Mouse (Mus musculus): ENCODE data around the gene Prrt2.

The Prrt2 gene

DNA sequence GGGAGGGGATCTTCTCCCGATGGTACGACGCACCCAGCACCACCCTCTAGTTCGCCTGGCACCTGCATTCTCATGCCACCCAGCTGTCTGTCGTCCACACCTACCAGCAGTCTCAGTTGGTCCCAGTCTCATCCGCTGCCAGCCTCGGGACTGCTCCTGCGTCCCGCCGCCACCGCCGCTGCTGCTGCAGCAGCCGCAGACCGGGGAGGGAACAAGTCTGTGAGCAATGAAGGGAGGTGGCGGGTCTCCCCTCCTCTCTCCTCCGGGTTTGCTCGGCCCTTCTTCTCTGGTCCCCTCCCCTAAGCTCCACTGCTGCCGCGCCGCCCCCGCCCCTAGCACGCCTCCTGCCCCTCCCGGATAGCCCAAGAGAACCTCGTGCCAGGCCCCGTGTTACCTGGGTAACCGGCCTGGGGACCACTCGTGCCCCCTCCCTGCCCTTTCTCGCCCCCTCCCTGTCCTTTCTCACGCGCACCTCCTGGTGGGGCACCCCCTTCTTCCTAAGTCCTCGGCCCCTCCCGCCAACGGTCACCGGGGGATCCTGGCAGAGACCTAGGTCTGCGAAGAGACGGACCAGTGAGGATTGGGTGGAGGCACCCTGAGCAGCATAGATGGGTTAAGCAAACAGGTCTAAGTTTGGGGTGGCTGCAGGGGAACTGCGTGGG lies at the start of gene Prrt2, which contains the start of gene Gm42742:
Gene Prrt2 (minus strand): TSS at position 311 of the 662 bp plus-strand sequence.
Gene Gm42742 (minus strand): TSS at position 197 of the 662 bp plus-strand sequence.
- DNase-seq (ENCODE audit: low read depth, low spot score) = peak; percentile 91

DNA sequence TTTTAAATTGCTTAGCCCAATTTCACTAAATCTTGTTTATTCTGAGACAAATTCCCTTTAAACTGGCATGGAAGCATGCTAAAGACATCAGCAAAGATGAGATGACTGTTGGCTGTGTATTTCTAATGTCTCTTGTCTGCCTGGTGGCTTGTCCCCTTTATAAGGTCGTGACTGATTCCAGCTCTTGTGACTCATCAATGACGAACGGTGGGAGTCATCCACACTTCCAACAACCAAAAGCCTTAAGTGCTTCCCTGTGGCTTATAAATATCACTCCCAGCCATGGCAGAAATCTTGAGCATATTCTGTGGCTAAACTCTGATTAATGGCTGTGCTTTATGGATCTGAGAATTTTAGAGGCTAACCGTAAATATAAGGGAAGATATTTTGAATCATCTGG lies 45.3 kb upstream of the Prrt2 start:
- peak; percentile 57 for DNase-seq (ENCODE audit: low read depth, low spot score)

DNA sequence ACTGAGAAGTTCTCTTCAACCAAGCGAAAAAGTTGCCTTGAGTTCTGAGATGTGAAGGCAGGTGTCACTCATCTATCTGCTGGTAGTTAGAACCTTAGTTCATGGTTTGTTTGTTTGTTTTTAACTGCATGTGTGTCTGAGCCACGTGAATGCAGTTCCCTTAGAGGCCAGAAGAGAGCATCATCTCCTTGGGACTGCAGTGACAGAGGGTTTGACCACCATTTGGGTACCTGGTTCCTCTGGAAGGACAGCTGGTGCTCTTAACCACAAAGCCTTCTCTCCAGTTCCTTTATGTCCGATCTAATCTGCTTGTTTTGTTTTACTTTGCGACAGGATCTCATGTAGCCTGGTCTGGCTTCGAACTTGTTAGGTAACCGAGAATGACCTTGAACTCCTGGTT lies 44.5 kb upstream of the Prrt2 start:
- no peak for DNase-seq (ENCODE audit: low read depth, low spot score)

DNA sequence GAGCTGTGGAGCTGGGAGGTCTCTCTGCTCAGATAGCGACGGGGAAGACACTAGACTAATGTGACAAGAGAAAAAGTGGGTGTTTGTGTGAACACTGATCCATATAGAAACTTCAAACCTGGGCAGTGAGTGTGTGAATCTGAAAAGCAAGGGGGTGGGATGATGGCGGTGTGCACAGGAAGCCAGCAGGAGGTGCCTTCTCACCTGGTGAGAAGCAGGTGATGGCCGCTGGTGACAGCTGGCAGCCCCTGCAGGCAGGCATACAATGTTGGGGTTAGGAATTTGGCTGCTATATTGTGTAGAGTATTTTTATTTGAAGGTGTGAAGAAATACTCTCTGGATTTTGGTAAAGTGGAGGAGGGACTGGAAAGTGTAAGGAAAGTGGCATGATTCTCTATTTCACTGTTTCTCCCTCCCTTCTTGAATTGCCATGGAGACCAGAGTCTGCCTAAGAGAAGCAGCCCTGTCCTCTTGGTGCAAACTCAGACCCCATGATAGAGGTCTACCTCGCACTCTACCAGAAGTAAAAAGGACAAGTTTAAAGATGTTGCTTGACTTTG lies 34.1 kb upstream of the Prrt2 start:
- DNase-seq (ENCODE audit: low read depth, low spot score) = peak; percentile 62

DNA sequence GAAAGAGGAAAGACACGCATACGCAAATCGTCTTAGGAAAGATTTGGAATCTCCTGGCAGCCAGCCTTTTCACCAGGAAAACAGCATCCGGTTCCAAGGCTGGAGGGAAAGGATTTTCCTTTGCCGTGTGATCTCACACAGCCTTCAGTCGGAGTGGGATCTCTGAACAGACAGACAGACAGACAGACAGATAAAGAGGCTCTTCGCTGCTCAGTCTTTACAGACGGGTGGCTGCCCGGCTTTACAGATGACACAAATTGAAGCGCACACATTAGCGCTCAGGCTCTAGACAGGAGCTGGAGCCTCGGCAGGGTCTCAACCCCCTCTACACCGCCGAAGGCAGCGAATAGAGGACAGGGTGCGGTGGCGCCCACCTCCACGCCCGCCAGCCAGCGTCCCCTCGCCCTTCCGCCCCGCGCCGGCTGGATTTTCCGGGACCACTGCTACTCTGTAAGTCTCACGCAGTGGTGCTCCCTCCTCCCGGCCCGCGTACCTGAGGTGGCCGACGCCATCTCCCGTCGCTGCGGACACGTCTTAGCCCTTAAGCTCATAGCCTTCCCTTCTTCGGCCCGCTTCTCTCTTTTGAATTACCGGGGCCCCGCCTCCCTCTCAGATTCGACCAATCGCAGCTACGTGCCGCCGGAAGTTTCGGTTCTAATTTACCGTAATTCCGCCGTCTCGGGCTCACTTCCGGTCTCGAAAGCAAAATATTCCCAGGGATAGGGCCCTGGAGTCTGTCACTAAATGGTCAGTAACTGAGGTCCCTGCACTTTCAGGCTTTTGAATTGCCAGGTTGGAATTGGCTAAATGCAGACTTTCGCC lies 21.1 kb upstream of the Prrt2 start, which contains the start of gene Kif22:
Gene Kif22 (minus strand): TSS at position 621 of the 822 bp plus-strand sequence.
- peak; percentile 94 for DNase-seq (ENCODE audit: low read depth, low spot score)

DNA sequence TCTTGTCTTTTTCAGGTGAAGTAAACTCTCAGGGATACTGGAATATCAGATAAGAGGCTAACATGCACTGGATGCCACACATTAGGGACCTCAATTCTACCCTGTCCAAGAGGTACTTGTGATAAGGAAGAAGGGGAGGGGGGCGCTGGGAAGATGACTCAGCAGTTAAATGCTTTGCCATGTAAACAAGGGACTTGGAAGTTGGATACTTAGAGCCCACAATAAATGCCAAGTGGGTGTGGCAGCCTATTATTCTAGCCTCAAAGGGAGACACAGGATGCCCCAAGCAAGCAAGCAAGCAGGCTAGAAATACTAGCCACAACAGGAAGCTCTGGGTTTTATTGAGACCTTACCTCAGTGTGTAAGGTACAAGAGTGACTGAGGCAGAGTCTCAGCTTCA lies 10.2 kb upstream of the Prrt2 start:
- DNase-seq (ENCODE audit: low read depth, low spot score) = no peak

DNA sequence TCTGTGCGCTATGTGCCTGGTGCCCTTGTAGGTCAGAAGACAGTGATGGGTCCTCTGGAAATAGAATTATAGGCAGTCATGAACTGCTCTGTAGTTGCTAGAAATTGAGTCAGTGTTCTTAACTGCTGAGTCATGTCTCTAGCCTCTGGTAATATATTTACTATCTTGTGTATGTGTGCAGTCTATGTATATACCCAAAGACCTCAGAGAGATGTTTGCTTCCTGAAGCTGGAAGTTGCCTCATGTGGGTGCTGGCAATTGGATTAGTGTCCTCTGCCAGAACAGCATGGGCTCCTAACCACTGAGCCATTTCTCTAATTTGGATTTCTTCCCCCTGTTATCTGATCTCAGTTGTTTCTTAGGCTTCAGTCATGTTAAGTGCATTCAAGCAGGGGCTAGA lies 9.2 kb upstream of the Prrt2 start:
- DNase-seq (ENCODE audit: low read depth, low spot score) = no peak

DNA sequence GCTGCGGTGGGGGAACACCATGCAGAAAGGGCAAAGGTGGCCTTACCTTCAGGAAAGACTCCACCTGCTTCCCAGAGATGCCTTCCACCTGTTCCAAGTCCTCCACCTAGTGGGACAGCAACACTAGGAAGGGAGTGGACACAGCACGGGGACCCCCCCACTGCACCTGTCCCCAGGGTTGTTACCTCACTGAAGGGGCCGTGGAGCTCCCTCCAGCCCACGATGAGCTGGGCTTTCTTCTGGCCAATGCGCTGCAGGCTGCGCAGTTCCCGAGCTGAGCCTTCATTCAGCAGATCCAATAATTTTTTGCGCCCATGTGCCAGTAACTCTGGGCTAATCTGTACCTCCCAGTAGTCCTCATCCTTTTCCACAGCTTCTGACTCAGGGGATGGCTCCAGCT lies 6.9 kb upstream of the Prrt2 start:
- peak; percentile 61 for DNase-seq (ENCODE audit: low read depth, low spot score)

DNA sequence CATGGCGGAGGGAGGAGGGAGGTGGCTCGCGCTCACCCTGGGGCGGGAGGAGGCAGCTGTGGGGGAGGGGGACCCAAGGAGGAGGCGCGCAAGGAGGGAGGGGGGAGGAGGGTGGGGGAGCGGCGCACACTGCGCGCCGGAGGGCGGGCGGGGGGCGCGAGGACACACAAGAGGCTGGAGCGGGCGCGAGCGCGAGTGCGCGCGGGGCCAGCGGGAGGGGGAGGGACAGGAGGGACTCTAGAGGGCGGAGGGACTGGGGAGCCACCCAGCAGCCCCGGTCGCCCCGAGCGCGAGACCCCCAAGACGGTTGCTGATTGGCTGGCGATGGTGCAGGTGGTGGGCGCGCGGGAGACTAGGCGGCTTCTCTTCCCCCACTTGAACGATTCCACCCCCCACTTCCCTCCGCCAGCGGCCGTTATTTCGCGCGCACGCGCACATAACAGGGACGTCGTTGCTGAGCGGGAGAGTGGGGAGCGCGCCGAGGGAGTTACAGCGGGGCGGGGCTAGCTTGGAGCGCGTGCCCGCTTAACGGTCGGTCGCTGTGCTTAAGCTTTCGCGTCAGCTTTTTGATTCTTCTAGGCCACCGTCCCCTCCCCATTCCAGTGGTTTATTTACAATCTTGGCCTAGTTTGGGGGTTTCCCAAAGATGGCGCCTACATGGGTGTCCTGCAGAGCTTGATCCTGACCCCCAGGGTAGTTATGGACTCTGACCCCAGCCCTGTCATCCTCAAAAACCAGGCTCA lies 6.1 kb upstream of the Prrt2 start, which contains the start of gene Maz:
Gene Maz (minus strand): TSS at position 54 of the 743 bp plus-strand sequence.
- DNase-seq (ENCODE audit: low read depth, low spot score) = peak; percentile 100

DNA sequence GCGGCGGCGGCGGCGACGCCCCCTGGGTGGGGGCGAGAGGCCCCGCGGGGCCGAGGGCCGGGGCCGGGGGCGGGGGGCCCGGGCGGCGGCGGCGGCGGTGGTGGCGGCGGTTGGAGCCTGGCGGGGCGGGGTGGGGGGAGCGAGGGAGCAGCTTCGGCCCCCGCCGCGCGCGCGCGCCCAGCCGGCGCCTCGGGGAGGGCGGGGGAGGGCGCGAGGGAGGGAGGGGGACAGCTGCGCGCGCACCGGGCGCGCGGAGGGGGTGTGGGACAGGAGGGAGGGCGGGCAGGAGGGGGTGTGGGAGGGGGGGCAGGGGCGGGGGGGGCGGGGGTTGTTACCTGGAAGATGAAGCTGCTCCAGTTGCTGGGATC lies 5.6 kb upstream of the Prrt2 start:
- no peak for DNase-seq (ENCODE audit: low read depth, low spot score)

DNA sequence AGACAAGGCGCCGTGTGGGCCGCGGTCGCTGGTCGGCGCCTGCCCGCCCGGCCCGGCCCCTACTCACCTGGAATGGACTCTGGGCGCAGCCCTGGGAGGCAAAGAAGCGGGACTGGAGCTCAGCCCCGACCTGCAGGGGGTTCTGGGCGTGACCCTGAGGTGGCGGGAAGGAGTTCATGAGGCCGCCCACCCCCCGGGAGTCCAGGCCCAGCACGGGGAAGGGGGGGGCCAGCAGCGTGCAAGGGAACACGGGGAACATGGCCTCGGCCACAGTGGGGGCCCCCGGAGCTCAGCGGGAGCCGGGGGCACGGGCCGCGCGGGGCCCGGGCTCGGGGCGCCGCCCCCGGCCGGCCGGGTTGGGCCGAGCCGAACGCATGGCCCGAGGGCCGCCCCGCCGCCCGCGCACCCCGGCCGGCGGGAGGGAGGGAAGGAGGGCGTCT lies 5.2 kb upstream of the Prrt2 start:
- peak; percentile 69 for DNase-seq (ENCODE audit: low read depth, low spot score)

DNA sequence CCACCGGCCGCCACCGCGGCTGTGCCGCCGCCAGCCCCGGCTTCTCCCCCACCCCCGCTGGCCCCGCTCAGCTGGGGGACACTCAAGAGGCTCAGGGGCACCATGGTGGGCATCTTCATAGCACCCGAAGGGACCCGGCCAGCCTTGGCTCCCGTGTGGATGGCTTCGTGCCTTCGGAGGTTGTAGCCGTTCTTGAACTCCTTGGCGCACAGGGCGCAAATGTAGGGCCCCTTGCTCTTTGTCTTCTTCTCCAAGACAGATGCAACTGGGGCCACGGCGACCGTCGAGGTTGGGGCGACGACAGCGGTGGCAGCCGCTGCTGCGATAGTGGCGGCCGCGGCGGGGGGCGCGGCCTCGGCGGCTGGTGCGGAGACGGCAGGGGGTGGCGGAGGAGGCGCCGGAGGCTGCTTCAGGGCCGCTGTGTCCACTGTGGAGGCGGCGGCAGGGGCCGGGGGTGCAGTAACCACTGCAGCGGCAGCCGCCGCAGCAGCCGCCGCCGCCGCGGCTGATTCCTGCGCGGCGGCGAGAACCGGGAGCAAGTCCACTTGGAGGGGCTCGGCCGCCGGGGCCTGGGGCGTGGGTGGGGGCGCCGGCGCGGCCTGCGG lies 4.6 kb upstream of the Prrt2 start:
- DNase-seq (ENCODE audit: low read depth, low spot score) = peak; percentile 45

DNA sequence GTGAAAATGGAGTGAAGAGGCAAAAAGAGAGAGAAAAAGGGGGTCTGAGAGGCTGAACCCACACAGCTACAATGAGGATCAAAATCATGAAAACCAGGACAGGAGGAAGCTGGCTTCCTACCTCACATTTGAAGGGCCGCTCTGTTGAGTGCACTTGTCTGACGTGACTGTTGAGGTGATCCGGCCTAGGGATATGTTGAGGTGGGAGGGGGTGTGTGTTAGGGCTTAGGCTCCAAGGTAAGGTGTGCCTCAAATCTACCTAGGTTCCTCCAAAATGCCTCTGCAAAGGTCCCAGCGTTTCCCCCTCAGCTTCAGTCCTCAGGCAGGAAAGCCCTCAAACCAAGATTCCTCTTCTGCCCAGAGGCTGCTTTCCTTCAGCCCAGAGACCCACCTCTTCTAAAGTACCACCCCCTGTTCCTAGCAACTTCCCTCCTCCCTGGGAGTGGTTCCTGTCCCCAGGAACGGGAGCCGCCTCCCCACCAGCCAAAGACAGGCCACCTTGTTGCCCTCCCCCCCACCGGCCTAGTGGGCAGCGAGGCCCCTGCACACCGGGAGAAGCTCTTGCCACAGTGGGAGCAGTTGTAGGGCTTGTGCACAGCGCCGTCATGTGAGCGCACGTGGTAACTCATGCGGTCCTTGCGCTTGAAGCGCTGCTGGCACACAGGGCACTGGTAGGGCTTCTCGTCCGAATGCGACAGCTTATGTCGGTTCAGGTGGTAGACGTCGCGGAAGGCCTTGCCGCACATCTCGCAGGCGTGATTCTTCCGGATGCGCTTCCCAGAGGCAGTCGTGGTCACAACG lies 3.9 kb upstream of the Prrt2 start:
- DNase-seq (ENCODE audit: low read depth, low spot score) = peak; percentile 97

DNA sequence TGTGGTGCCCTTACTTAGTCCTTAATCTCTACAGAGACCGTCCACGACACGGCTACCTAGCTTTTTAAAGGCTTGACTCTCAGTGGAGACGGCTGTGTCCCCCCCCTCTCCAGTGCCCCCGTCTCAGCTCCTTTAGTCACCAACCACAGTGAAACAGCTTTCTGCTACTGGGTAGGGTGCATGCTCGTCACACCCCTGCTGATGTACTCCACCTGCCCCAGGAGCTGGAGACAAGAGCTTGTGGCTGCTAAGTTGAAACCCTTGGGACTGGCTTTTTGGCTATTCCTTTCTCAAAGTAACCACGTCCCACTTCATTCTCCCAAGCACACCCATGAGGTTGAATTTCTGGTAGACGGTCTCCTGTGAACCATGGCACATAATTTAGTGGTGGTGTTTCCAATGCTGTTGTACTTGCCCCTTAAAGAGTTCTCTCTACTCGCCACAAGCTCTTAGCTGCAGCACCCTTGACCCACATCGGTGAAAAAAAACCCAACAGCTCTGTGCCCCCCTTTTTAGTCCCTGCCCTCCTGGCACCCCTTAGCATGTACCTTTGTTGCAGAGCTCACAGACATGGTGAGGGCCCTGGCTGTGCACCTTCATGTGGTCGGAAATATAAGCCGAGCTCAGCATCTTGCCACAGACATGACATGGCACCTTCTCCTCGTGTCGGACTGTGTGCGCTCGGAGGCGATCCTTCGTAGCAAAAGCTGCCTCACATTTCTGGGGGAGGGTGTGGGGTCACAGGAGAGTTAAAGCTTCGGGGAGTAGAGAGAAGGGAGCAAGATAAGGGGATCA lies 3.1 kb upstream of the Prrt2 start:
- peak; percentile 57 for DNase-seq (ENCODE audit: low read depth, low spot score)

DNA sequence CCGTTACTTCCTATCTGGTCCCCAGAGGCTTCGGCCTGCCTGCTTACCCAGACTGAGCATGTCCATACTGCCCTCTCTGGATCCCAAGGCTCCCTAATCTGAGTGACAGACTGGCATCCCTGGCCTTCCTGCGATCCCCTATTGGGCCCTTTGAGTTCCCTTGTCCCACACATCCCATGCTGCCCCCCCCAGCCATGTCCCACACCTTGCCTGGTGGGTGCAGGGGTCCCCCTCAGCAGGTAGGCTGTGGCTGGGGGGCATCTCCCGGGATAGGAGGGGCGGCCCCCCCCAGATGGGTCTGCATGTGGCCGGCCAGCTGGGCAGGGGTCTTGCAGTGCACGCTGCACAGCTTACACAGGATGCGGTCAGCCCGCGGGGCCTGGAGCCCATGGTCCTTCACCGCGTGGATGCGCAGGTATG lies 2.3 kb upstream of the Prrt2 start:
- no peak for DNase-seq (ENCODE audit: low read depth, low spot score)

DNA sequence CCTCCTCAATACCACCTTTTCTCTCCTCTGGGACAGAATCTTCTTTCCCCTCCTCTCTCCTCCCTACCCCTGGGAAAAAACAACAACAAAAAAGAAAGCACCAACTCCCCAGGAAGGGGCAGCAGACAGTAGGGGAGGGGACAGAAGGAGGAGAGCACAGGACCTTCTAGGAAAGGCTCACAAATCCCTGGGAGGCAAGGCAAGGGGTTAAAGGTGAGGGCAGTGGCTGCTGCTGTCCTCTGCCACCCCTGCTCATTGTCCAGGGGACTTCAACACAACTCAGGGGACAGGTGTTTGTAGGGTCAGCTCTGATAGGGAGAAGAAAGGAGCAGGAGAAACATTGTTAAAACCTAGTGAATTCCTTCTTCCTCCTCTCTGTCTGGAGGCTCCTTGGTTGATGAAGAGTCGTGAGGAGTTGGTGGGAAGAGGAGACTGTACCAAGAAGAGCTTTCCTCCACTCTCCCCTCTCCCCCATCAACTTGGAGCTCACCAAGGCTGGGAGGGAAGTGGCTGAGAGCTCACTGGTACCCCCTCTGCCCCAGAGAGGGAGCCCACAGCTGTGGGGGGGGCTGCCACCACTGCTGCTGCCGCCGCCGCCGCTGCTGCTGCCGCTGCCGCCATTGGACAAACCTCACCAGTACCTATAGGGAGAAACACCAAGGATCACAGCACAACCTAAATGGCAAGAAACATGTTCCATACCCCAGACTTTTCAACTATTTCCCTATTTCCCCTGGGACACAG lies 1.7 kb upstream of the Prrt2 start:
- DNase-seq (ENCODE audit: low read depth, low spot score) = no peak

DNA sequence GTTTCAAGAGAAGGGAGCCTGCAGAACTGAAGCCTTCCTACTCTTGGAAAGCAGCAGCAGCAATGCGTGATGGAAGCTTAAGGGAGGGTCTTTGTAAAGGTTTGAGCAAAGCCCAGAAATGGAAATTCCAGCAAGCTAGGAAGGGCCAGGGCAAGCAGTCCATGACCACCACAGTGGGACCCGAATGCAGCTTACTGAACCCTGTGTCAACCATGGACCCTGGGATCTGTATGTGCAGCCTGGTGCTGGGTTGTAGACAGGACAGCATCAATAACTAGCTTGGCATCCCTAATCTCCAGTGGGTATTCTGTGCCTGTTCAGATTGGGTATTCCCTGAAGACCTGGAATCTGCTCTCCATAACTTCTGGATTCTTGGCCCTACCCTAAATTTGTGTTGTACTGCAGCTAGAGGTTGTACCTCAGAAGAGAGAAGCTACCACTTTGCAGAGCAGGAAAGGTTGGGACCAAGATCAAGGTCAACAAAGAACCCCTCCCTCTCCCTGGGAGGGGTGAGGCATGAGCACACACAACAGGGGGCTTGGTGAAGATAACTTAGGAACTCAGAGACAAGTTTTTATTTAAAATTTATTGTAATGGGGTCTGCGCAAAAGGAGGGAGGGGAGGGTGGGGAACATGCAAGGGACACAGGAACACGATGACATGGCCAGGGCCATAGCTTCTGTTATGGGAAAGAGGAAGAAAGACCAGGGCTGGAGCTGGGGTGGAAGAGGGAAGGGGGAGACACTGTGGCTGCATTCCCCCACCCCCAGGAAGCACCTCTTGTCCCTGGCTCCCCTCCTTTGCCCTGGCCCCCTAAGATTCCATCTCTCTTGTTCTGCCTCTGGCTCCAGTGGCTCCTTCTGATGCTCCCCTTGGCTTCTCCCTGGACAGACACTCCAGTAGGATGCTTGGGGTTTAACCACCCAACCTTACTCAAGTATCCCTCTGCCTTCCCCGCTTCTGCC lies 834 bp upstream of the Prrt2 start:
- DNase-seq (ENCODE audit: low read depth, low spot score) = no peak

DNA sequence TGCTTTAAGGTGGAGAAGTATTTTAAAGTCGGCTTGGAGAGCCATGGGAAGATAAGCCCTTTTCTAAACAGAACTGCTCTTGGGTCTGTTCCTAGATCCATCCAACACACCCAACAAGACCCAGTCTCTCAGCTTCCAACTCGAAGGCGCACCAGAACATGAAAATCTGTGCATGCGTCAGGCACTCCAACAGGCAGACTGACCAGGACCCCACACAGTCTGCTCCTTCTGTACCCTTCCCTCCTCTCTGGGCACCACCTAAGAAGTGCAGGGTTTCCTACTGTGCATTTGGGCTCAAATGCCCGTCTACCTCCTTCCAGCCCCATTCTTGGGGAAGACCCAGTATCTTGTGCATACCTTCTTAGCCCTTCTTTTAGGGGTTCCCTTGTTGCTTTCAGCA lies 520 bp downstream of the Prrt2 start:
- DNase-seq (ENCODE audit: low read depth, low spot score) = peak; percentile 60

Measured in brain, adult 2 months (tissue).